24 mouse cellular contexts compared by ENCODE assay signal in the genomic region with DNA sequence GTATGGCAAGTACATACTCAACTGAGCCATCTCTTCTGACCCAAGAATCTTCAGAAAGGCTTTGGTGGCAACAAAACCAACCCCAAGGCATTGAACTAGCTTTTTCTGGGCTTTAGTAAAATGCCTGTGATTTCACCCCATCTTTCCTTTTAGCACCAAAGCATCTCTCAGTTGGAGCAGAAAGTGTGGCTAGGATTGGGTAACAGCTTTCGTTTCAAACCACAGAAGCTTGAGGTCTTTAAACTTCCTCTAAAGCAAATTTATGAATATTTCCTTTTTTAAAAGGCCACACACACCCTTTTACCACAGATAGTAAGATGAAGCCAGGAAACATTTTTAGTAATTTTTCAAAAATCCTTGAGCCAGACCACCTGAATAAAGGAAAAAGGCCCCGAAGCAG.
A peak's percentile ranks its signal among the peaks of the same experiment; 100 is the strongest.
DNase-seq lines count a peak whose midpoint lies in the region; ATAC-seq and TF ChIP-seq lines count a peak whose summit lies in the region.
"Had no signal": no experiment of that assay in that cellular context is flagged by ENCODE, and none has a peak within 500 bp of the region (broad histone marks: within the 10 kb centered on the region; RNA-seq: fewer than 3 reads in every experiment).

No protein-coding gene starts in this region.

- H3K9ac ChIP-seq in heart, adult 2 months (ENCODE audit: low read depth, low read length): no peak overlapping the region
- no peak overlapping the region for H3K9ac ChIP-seq in neural tube, embryonic 15.5 days (replicated peaks)
- H3K9ac ChIP-seq: embryonic facial prominence, embryonic 13.5 days; embryonic facial prominence, embryonic 15.5 days; forebrain, embryonic 12.5 days had no signal

- no peak for TF ChIP-seq CTCF in heart, adult 2 months (IDR thresholded peaks at IDR 0.05)

- H3K79me2 ChIP-seq in heart, adult 2 months (replicated peaks; ENCODE audit: control insufficient read depth, insufficient read depth, low read length): no peaks in the 10 kb centered on the region

- no peak overlapping the region for H3K27ac ChIP-seq in heart, adult 2 months
- no peak overlapping the region for H3K27ac ChIP-seq in neural tube, embryonic 15.5 days (replicated peaks)
- H3K27ac ChIP-seq: embryonic facial prominence, embryonic 13.5 days; embryonic facial prominence, embryonic 15.5 days; forebrain, embryonic 10.5 days; forebrain, embryonic 12.5 days had no signal

- no peak overlapping the region for H3K4me2 ChIP-seq in neural tube, embryonic 15.5 days
- H3K4me2 ChIP-seq: embryonic facial prominence, embryonic 13.5 days; embryonic facial prominence, embryonic 15.5 days; forebrain, embryonic 12.5 days had no signal

- peak; percentile 25 for DNase-seq in heart, adult 11 months
- DNase-seq in heart, adult 2 months: no peak
- no peak for DNase-seq in spleen, postnatal 4 days (ENCODE audit: low spot score in 2 of 2)
- DNase-seq in layer of hippocampus, postnatal 14 days (ENCODE audit: low spot score in 2 of 2): no peak
- DNase-seq: adrenal gland, adult 8-10 months; adrenal gland, postnatal 14 days; adrenal gland, postnatal 36 days; cerebellum, adult 11 months; cerebellum, adult 18-20 months; cerebellum, adult 8-10 months; cerebellum, adult 9-11 months; cerebellum, postnatal 14 days; embryo, embryonic 11 days had no signal

- peak; percentile 84 for ATAC-seq in common myeloid progenitor, adult 5-6 weeks (replicated peaks; ENCODE audit: low read depth, poor library complexity, severe bottlenecking)
- ATAC-seq in hematopoietic stem cell, adult 5-6 weeks (replicated peaks in 1 of 2; ENCODE audit: insufficient read depth in 1 of 2, low FRiP score in 2 of 2, low TSS enrichment in 1 of 2, low read depth in 1 of 2, poor library complexity in 2 of 2, severe bottlenecking in 2 of 2): peak; percentile 49 to 71; a peak in 3 of 4 replicates
- peak; percentile 87 for ATAC-seq in megakaryocyte progenitor cell, adult 5-6 weeks (replicated peaks; ENCODE audit: poor library complexity)
- no peak for ATAC-seq in neural tube, embryonic 15.5 days (ENCODE audit: low FRiP score)
- ATAC-seq: forebrain, embryonic 14.5 days; forebrain, embryonic 16.5 days had no signal

- TF ChIP-seq EP300 in heart, adult 2 months (IDR thresholded peaks at IDR 0.05; ENCODE audit: insufficient read depth, low read depth, low read length): no peak

- no peaks in the 10 kb centered on the region for H3K4me1 ChIP-seq in heart, adult 2 months (ENCODE audit: control insufficient read depth, insufficient read depth, low read length)
- H3K4me1 ChIP-seq in neural tube, embryonic 15.5 days: no peaks in the 10 kb centered on the region
- H3K4me1 ChIP-seq: forebrain, embryonic 10.5 days; forebrain, embryonic 12.5 days had no signal

- H3K4me3 ChIP-seq in heart, adult 2 months: no peak overlapping the region
- no peak overlapping the region for H3K4me3 ChIP-seq in neural tube, embryonic 15.5 days (replicated peaks)
- H3K4me3 ChIP-seq: embryonic facial prominence, embryonic 13.5 days; embryonic facial prominence, embryonic 15.5 days; erythroblast, embryonic 14.5 days; forebrain, embryonic 10.5 days; forebrain, embryonic 12.5 days had no signal

- TF ChIP-seq POLR2A in heart, adult 2 months (IDR thresholded peaks at IDR 0.05; ENCODE audit: insufficient read depth, low read depth, low read length): no peak

- no peaks in the 10 kb centered on the region for H3K9me3 ChIP-seq in neural tube, embryonic 15.5 days (replicated peaks)
- H3K9me3 ChIP-seq: embryonic facial prominence, embryonic 13.5 days; embryonic facial prominence, embryonic 15.5 days; forebrain, embryonic 10.5 days; forebrain, embryonic 12.5 days had no signal

- intact Hi-C loops in heart, adult 2 months (cut with DNase I): no loop called here

- H3K27me3 ChIP-seq in heart, adult 2 months (ENCODE audit: control insufficient read depth, insufficient read depth, low read length): no peaks in the 10 kb centered on the region
- no peaks in the 10 kb centered on the region for H3K27me3 ChIP-seq in neural tube, embryonic 15.5 days (replicated peaks)
- H3K27me3 ChIP-seq: embryonic facial prominence, embryonic 13.5 days; embryonic facial prominence, embryonic 15.5 days; forebrain, embryonic 12.5 days had no signal

- H3K36me3 ChIP-seq in heart, adult 2 months (ENCODE audit: control insufficient read depth, insufficient read depth, low read length): no peaks in the 10 kb centered on the region
- H3K36me3 ChIP-seq in neural tube, embryonic 15.5 days: no peaks in the 10 kb centered on the region
- H3K36me3 ChIP-seq: embryonic facial prominence, embryonic 13.5 days; embryonic facial prominence, embryonic 15.5 days; forebrain, embryonic 10.5 days; forebrain, embryonic 12.5 days had no signal

- WGBS in heart, adult 2 months: 82% methylated on average over 2 of the region's 2 CpGs
- 90% methylated on average over 2 of the region's 2 CpGs for whole genome bisulfite sequencing in neural tube, embryonic 15.5 days
